Mouse (Mus musculus): ENCODE measurements around the gene Sema3e.

GRCm38 (mm10) chr5:14198344-14199040 is 173.4 kb downstream of the Sema3e start:
- no peak for TF ChIP-seq CHD2 (IDR thresholded peaks at IDR 0.05; ENCODE audit: low read depth, low read length)
- TF ChIP-seq HCFC1 (IDR thresholded peaks at IDR 0.05; ENCODE audit: borderline replicate concordance, insufficient read depth, low read length) = no peak
- TF ChIP-seq ZNF384 (IDR thresholded peaks at IDR 0.05; ENCODE audit: low read depth, low read length) = no peak
- TF ChIP-seq ZC3H11A (IDR thresholded peaks at IDR 0.05; ENCODE audit: borderline replicate concordance, low read depth, low read length) = no peak
